Mouse (Mus musculus): ENCODE data around the gene Yeats4. TPM values are rescaled to one million over a fixed set of nuclear protein-coding genes. Genes with fewer than 3 reads are reported as not detected.

Gene Yeats4
- polyA plus RNA-seq, 1 experiment from 2014 or later = 145 TPM

Other genes starting within 250 kb of the Yeats4 start
- 0.12 TPM in 1 of 2 replicates, not detected in the other for gene Best3, start 238.2 kb downstream of the Yeats4 start, polyA plus RNA-seq (2014; fragmentation: Nextera tagmentation; extraction: Ambion mirVana)
- gene Lrrc10, start 179.2 kb downstream of the Yeats4 start, polyA plus RNA-seq (2014; fragmentation: Nextera tagmentation; extraction: Ambion mirVana) = not detected in 2 replicates
- gene Cct2, start 160.7 kb downstream of the Yeats4 start, polyA plus RNA-seq (2014; fragmentation: Nextera tagmentation; extraction: Ambion mirVana) = 255 and 277 TPM in 2 replicates
- 25.4 and 30.3 TPM in 2 replicates for gene Frs2, start 76.0 kb downstream of the Yeats4 start, polyA plus RNA-seq (2014; fragmentation: Nextera tagmentation; extraction: Ambion mirVana)
- not detected in 2 replicates for gene 9530003J23Rik, start 14.2 kb upstream of the Yeats4 start, polyA plus RNA-seq (2014; fragmentation: Nextera tagmentation; extraction: Ambion mirVana)
- gene Lyz2, start 57.8 kb upstream of the Yeats4 start, polyA plus RNA-seq (2014; fragmentation: Nextera tagmentation; extraction: Ambion mirVana) = 5.0 and 31.6 TPM in 2 replicates
- not detected in 2 replicates for gene Lyz1, start 68.4 kb upstream of the Yeats4 start, polyA plus RNA-seq (2014; fragmentation: Nextera tagmentation; extraction: Ambion mirVana)
- gene Cpsf6, start 155.5 kb upstream of the Yeats4 start, polyA plus RNA-seq (2014; fragmentation: Nextera tagmentation; extraction: Ambion mirVana) = 207 and 213 TPM in 2 replicates

All from midbrain, embryonic 14.5 days (tissue).